Mouse (Mus musculus) skeletal muscle tissue, adult 2 months (tissue): ENCODE data around the gene Ccdc141.
A peak's percentile ranks its signal among the peaks of the same experiment; 100 is the strongest.

Source experiments
- DNase-seq: peaks from one replicate; pipeline ENCODE4 v3.0.0-alpha.2; 2012; ENCODE audit warnings: low read depth, low spot score

Ccdc141 gene

GRCm38 (mm10) chr2:76981717-76982116 is 188.7 kb downstream of the Ccdc141 start:
- peak; percentile 95 for DNase-seq

GRCm38 (mm10) chr2:76980146-76980545 is 190.3 kb downstream of the Ccdc141 start:
- peak; percentile 93 for DNase-seq

- DNase-seq: peak; percentile 87
Measured at GRCm38 (mm10) chr2:76977650-76978049, 192.8 kb downstream of the Ccdc141 start.

GRCm38 (mm10) chr2:76972051-76972450 is 198.4 kb downstream of the Ccdc141 start:
- DNase-seq: no peak

- no peak for DNase-seq
Measured at GRCm38 (mm10) chr2:76971069-76971468, 199.4 kb downstream of the Ccdc141 start.

GRCm38 (mm10) chr2:76970669-76971068 is 199.8 kb downstream of the Ccdc141 start:
- DNase-seq: no peak

- no peak for DNase-seq
Measured at GRCm38 (mm10) chr2:76970204-76970603, 200.2 kb downstream of the Ccdc141 start.

GRCm38 (mm10) chr2:76969637-76970036 is 200.8 kb downstream of the Ccdc141 start:
- peak; percentile 9 for DNase-seq

GRCm38 (mm10) chr2:76968919-76969318 is 201.5 kb downstream of the Ccdc141 start:
- no peak for DNase-seq

GRCm38 (mm10) chr2:76966582-76966981 is 203.9 kb downstream of the Ccdc141 start:
- no peak for DNase-seq

GRCm38 (mm10) chr2:76966013-76966412 is 204.4 kb downstream of the Ccdc141 start:
- DNase-seq: peak; percentile 67

GRCm38 (mm10) chr2:76965542-76965941 is 204.9 kb downstream of the Ccdc141 start:
- no peak for DNase-seq

- no peak for DNase-seq
Measured at GRCm38 (mm10) chr2:76962045-76962432, 208.4 kb downstream of the Ccdc141 start.

GRCm38 (mm10) chr2:76961420-76962044 is 208.9 kb downstream of the Ccdc141 start:
- no peak for DNase-seq
